Mouse (Mus musculus): ENCODE measurements at regions not wholly inside any gene's neighbourhood (a gene's known extent, or its start where the extent isn't known, plus 50 kb on each side); places are given as distances from the start of the nearest gene placed in this dataset.
A peak's percentile ranks its signal among the peaks of the same experiment; 100 is the strongest.

GRCm38 (mm10) chr2:128277387-128278123 is 151.7 kb downstream of the Bcl2l11 start:
- Histone ChIP-seq H3K27ac (ENCODE audit: low read length) (peak overlapping the region; percentile 62), H3K4me3 (ENCODE audit: low read length) (no peak overlapping the region), H3K4me1 (replicated peaks; ENCODE audit: control insufficient read depth, insufficient read depth, low read length) (peaks cover 24% of the 10 kb centered on the region), H3K27me3 (ENCODE audit: control insufficient read depth, insufficient read depth, low read depth, low read length) (no peaks in the 10 kb centered on the region), H3K9me3 (ENCODE audit: control insufficient read depth, low read length) (no peaks in the 10 kb centered on the region), H3K9ac (ENCODE audit: low read length) (no peak overlapping the region), H3K4me2 (ENCODE audit: low read depth, low read length) (no peak overlapping the region), H3K36me3 (ENCODE audit: control insufficient read depth, insufficient read depth, low read length) (no peaks in the 10 kb centered on the region)
- 52% methylated on average over 4 of the region's 4 CpGs for WGBS
- ATAC-seq (ENCODE audit: low read depth): peak; percentile 51; the same call in 1 of the 2 replicates

- Histone ChIP-seq H3K4me3 (ENCODE audit: low read length) (no peak overlapping the region), H3K9ac (ENCODE audit: low read length) (0 out of 2 replicates have a peak overlapping the region, but pooled peaks have one; percentile 0), H3K27ac (ENCODE audit: low read length) (peak overlapping the region; percentile 78), H3K4me2 (ENCODE audit: low read depth, low read length) (peak overlapping the region; percentile 58; the same call in 1 of the 2 replicates), H3K36me3 (ENCODE audit: control insufficient read depth, insufficient read depth, low read length) (no peaks in the 10 kb centered on the region), H3K9me3 (ENCODE audit: control insufficient read depth, low read length) (no peaks in the 10 kb centered on the region), H3K4me1 (replicated peaks; ENCODE audit: control insufficient read depth, insufficient read depth, low read length) (peaks cover 24% of the 10 kb centered on the region), H3K27me3 (ENCODE audit: control insufficient read depth, insufficient read depth, low read depth, low read length) (no peaks in the 10 kb centered on the region)
- no peak for ATAC-seq (ENCODE audit: low read depth)
- 42% methylated on average over 5 of the region's 5 CpGs for WGBS
These were observed 152.2 kb downstream of the Bcl2l11 start for GRCm38 (mm10) chr2:128278124-128278432.

- 19% methylated on average over 12 of the region's 12 CpGs for WGBS
- ATAC-seq (ENCODE audit: low read depth): peak; percentile 76
- Histone ChIP-seq H3K27me3 (ENCODE audit: control insufficient read depth, insufficient read depth, low read depth, low read length) (no peaks in the 10 kb centered on the region), H3K36me3 (ENCODE audit: control insufficient read depth, insufficient read depth, low read length) (no peaks in the 10 kb centered on the region), H3K9ac (ENCODE audit: low read length) (no peak overlapping the region), H3K4me2 (ENCODE audit: low read depth, low read length) (peak overlapping the region; percentile 58), H3K4me3 (ENCODE audit: low read length) (peak overlapping the region; percentile 33), H3K4me1 (replicated peaks; ENCODE audit: control insufficient read depth, insufficient read depth, low read length) (peaks cover 24% of the 10 kb centered on the region), H3K9me3 (ENCODE audit: control insufficient read depth, low read length) (no peaks in the 10 kb centered on the region), H3K27ac (ENCODE audit: low read length) (peak overlapping the region; percentile 81)
These were observed 152.8 kb downstream of the Bcl2l11 start for GRCm38 (mm10) chr2:128278608-128279081.

- 49% methylated on average over 10 of the region's 10 CpGs for WGBS
- no peaks in the 10 kb centered on the region for H3K27me3 ChIP-seq (ENCODE audit: control insufficient read depth, insufficient read depth, low read depth, low read length)
- ATAC-seq (ENCODE audit: low read depth): no peak
- H3K4me2 ChIP-seq (ENCODE audit: low read depth, low read length): peak overlapping the region; percentile 58; the same call in 1 of the 2 replicates
- no peak overlapping the region for H3K9ac ChIP-seq (ENCODE audit: low read length)
- H3K36me3 ChIP-seq (ENCODE audit: control insufficient read depth, insufficient read depth, low read length): no peaks in the 10 kb centered on the region
- H3K27ac ChIP-seq (ENCODE audit: low read length): peak overlapping the region; percentile 81
- no peaks in the 10 kb centered on the region for H3K9me3 ChIP-seq (ENCODE audit: control insufficient read depth, low read length)
- H3K4me3 ChIP-seq (ENCODE audit: low read length): no peak overlapping the region
- H3K4me1 ChIP-seq (replicated peaks; ENCODE audit: control insufficient read depth, insufficient read depth, low read length): peaks cover 24% of the 10 kb centered on the region
These were observed 153.4 kb downstream of the Bcl2l11 start for GRCm38 (mm10) chr2:128279127-128279710.

- peaks cover 30% of the 10 kb centered on the region for H3K4me1 ChIP-seq (replicated peaks; ENCODE audit: control insufficient read depth, insufficient read depth, low read length)
- WGBS: 21% methylated on average over 4 of the region's 4 CpGs
- H3K9me3 ChIP-seq (ENCODE audit: control insufficient read depth, low read length): no peaks in the 10 kb centered on the region
- ATAC-seq (ENCODE audit: low read depth): no peak
- H3K27ac ChIP-seq (ENCODE audit: low read length): no peak overlapping the region
- H3K27me3 ChIP-seq (ENCODE audit: control insufficient read depth, insufficient read depth, low read depth, low read length): no peaks in the 10 kb centered on the region
- H3K4me2 ChIP-seq (ENCODE audit: low read depth, low read length): no peak overlapping the region
- H3K4me3 ChIP-seq (ENCODE audit: low read length): no peak overlapping the region
- H3K9ac ChIP-seq (ENCODE audit: low read length): no peak overlapping the region
- H3K36me3 ChIP-seq (ENCODE audit: control insufficient read depth, insufficient read depth, low read length): no peaks in the 10 kb centered on the region
These were observed 156.8 kb downstream of the Bcl2l11 start for GRCm38 (mm10) chr2:128282591-128282990.

- peaks cover 13% of the 10 kb centered on the region for H3K4me1 ChIP-seq (replicated peaks; ENCODE audit: control insufficient read depth, insufficient read depth, low read length)
- no peaks in the 10 kb centered on the region for H3K36me3 ChIP-seq (ENCODE audit: control insufficient read depth, insufficient read depth, low read length)
- H3K9ac ChIP-seq (ENCODE audit: low read length): no peak overlapping the region
- no peak overlapping the region for H3K4me2 ChIP-seq (ENCODE audit: low read depth, low read length)
- 39% methylated on average over 7 of the region's 7 CpGs for WGBS
- H3K27ac ChIP-seq (ENCODE audit: low read length): peak overlapping the region; percentile 34; the same call in 1 of the 2 replicates
- no peaks in the 10 kb centered on the region for H3K9me3 ChIP-seq (ENCODE audit: control insufficient read depth, low read length)
- peak; percentile 94 for ATAC-seq (ENCODE audit: low read depth)
- H3K4me3 ChIP-seq (ENCODE audit: low read length): no peak overlapping the region
- H3K27me3 ChIP-seq (ENCODE audit: control insufficient read depth, insufficient read depth, low read depth, low read length): no peaks in the 10 kb centered on the region
These were observed 159.1 kb downstream of the Bcl2l11 start for GRCm38 (mm10) chr2:128284822-128285421.

- ATAC-seq (ENCODE audit: low read depth): no peak
- no peak overlapping the region for H3K27ac ChIP-seq (ENCODE audit: low read length)
These were observed 159.6 kb downstream of the Bcl2l11 start for GRCm38 (mm10) chr2:128285457-128285856.

GRCm38 (mm10) chr2:128288138-128288551 is 162.3 kb downstream of the Bcl2l11 start:
- no peak overlapping the region for H3K4me3 ChIP-seq (ENCODE audit: low read length)
- no peak for ATAC-seq (ENCODE audit: low read depth)
- no peak overlapping the region for H3K9ac ChIP-seq (ENCODE audit: low read length)
- no peak overlapping the region for H3K4me2 ChIP-seq (ENCODE audit: low read depth, low read length)
- H3K36me3 ChIP-seq (ENCODE audit: control insufficient read depth, insufficient read depth, low read length): no peaks in the 10 kb centered on the region
- H3K27me3 ChIP-seq (ENCODE audit: control insufficient read depth, insufficient read depth, low read depth, low read length): no peaks in the 10 kb centered on the region
- peaks cover 13% of the 10 kb centered on the region for H3K4me1 ChIP-seq (replicated peaks; ENCODE audit: control insufficient read depth, insufficient read depth, low read length)
- 0 out of 2 replicates have a peak, but pooled peaks cover 3% of the 10 kb centered on the region for H3K9me3 ChIP-seq (ENCODE audit: control insufficient read depth, low read length)
- H3K27ac ChIP-seq (ENCODE audit: low read length): no peak overlapping the region
- WGBS: 46% methylated on average over 12 of the region's 12 CpGs

More at GRCm38 (mm10) chr2:128285457-128285856, 159.6 kb downstream of the Bcl2l11 start:
- H3K4me1 ChIP-seq (replicated peaks; ENCODE audit: control insufficient read depth, insufficient read depth, low read length): peaks cover 13% of the 10 kb centered on the region
- H3K4me2 ChIP-seq (ENCODE audit: low read depth, low read length): no peak overlapping the region
- no peaks in the 10 kb centered on the region for H3K27me3 ChIP-seq (ENCODE audit: control insufficient read depth, insufficient read depth, low read depth, low read length)
- no peak overlapping the region for H3K4me3 ChIP-seq (ENCODE audit: low read length)
- WGBS: 87% methylated on average over 12 of the region's 12 CpGs
- no peak overlapping the region for H3K9ac ChIP-seq (ENCODE audit: low read length)
- H3K9me3 ChIP-seq (ENCODE audit: control insufficient read depth, low read length): no peaks in the 10 kb centered on the region
- H3K36me3 ChIP-seq (ENCODE audit: control insufficient read depth, insufficient read depth, low read length): no peaks in the 10 kb centered on the region

- no peaks in the 10 kb centered on the region; the same call in none of the 2 replicates for H3K4me1 ChIP-seq (replicated peaks; ENCODE audit: control insufficient read depth, insufficient read depth, low read length)
- no peak overlapping the region for H3K9ac ChIP-seq (ENCODE audit: low read length)
- H3K27me3 ChIP-seq (ENCODE audit: control insufficient read depth, insufficient read depth, low read depth, low read length): no peaks in the 10 kb centered on the region
- H3K27ac ChIP-seq (ENCODE audit: low read length): no peak overlapping the region
- no peaks in the 10 kb centered on the region for H3K36me3 ChIP-seq (ENCODE audit: control insufficient read depth, insufficient read depth, low read length)
- no peak overlapping the region for H3K4me3 ChIP-seq (ENCODE audit: low read length)
- 91% methylated on average over 3 of the region's 3 CpGs for WGBS
- ATAC-seq (ENCODE audit: low read depth): no peak
- 0 out of 2 replicates have a peak, but pooled peaks cover 3% of the 10 kb centered on the region for H3K9me3 ChIP-seq (ENCODE audit: control insufficient read depth, low read length)
- H3K4me2 ChIP-seq (ENCODE audit: low read depth, low read length): no peak overlapping the region
These were observed 164.8 kb downstream of the Bcl2l11 start for GRCm38 (mm10) chr2:128290609-128291008.

All from lung, embryonic 16.5 days (tissue).